Mouse (Mus musculus) ovary, adult 18-20 months (tissue): ENCODE data around the gene Fdxr.
A peak's percentile ranks its signal among the peaks of the same experiment; 100 is the strongest.

Experiments
- DNase-seq: peaks from one replicate; pipeline ENCODE4 v3.0.0; 2022; ENCODE audit warnings: low spot score, mixed read lengths

Gene Fdxr

DNA sequence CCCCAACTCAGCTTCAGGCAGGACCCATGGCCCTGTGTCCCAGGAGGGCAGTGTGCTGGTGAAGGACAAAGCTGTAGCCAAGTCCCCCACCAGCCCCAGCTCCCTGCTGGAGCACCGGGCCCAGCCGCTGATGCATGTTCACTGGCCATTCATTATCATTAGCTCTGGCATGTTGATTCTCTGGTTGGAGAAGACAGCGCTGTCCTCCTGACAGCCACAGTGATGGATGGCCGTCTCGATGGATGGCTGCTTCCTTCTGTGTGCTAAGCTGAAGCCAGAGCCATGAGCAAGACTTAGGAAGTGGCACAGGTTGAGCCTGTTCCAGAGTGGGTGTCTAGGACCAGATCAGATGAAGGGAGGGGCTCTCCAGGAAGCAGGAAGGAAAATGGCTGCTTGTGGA, 40.3 kb downstream of the Fdxr start:
- DNase-seq = no peak

GRCm38 (mm10) chr11:115234320-115235044, 42.4 kb downstream of the Fdxr start:
- DNase-seq = peak; percentile 46

DNA sequence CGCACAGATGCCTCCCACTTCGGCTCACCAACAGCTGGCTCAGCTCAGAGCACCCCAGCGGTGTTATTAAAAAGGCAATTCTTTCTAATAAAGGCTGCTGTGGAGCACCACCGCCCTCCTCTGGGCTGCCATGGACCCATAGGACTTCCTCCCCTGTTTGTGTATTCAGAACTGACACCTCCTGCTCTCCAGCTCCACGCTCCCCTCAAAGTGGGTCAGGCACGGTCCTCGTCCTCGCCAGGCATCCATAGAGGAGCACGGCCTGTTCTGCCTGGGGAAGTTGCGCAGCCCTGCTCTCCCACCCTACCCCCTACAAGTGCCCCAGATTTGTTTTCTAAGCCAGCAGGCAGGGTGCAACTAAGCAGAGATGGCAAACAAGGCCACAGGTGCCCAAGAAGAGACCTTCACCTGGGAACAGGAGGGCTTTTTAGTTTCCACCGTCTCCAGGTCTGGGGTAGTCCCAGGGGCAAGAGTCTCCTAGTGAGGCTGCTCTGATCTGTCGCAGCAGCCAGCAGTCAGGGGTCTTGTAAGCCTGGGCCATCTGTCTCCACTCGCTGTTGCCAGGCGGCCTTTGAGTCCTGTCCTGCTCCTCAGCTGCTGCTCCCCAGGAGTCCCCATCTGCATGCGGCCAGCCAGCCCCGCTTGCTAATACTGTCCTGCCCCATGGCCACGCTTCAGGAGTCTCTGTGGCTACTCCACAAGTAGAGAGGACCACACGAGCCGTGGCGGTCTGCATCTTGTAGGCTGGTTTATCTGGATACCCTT, 43.1 kb downstream of the Fdxr start:
- DNase-seq = no peak

DNA sequence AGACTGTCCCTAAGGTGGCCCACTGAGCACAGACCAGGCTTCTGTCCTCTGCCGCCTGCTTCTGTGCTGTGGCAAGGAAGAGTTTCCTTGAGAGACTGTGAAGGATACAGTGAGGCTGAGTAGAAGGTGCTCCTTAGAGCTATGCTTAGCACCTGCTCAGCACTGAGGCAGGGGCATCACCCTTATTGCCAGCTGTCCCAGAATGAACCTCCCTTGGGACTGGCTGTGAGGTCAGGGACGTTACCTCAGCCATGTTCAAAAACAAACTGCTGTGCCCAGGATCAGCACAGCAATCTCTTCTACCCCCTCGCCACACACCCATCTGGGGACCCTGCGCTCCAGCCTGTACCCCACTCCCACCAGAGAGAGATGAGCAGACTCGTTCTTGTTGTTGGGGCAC, 44.0 kb downstream of the Fdxr start:
- no peak for DNase-seq

- no peak for DNase-seq
Observed at GRCm38 (mm10) chr11:115231924-115232323, 44.9 kb downstream of the Fdxr start.

DNA sequence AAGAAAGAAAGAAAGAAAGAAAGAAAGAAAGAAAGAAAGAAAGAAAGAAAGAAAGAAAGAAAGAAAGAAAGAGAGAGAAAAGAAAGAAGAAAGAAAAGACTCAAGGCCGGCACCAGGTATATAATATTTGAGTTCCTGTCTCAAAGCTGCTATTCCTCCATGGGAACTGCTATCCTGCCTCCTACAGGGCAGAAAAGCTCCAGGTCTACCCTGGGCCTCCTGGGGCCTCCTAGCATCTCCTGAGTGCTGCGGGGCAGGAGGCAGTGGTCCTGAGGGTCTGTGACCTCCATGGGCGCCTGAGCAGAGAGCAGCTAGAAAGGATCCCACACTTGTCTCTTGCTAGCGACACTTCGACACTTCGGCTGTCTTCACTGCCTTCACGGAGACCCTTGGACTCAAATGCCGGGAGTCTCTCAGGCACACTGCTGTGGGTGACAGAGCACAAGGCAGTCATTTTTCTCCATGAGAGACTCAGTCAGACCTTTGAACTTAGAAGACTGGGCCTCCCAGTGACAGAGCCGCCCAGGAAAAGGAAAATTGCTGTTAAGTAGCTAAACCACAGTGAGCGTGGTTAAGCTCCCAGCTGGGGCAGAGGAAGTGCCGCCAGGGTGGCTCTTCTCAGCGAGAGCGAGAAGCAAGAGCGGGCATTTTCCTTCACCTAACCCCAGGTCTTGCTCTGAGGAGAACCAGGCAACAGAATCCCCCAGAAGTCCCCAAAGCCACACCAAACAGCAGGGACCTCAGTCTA, 45.5 kb downstream of the Fdxr start:
- DNase-seq = no peak

- no peak for DNase-seq
Observed at GRCm38 (mm10) chr11:115229021-115229930, 47.6 kb downstream of the Fdxr start.

GRCm38 (mm10) chr11:115228430-115228829, 48.4 kb downstream of the Fdxr start:
- DNase-seq = no peak

DNA sequence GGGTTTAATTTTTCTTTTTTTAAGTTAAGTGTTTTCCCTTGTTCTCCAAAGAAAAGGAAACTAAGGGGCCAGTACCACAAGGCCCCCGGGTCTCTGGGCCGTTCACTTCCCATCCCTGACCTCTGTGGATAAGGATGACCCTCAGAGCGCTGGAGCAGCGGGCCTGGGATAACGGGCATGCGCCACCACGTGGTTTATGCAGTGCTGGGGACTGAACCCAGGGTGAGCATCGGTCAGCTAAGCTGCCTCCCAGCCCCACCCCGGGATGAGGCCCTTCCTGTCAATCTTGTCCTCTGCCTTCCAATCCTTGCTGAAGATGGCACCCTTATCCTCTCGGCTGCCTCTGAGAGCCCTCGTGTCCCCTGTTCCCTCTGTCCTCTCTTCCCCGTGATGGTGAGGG, 49.2 kb downstream of the Fdxr start:
- no peak for DNase-seq

GRCm38 (mm10) chr11:115226811-115227491, 49.9 kb downstream of the Fdxr start:
- no peak for DNase-seq

DNA sequence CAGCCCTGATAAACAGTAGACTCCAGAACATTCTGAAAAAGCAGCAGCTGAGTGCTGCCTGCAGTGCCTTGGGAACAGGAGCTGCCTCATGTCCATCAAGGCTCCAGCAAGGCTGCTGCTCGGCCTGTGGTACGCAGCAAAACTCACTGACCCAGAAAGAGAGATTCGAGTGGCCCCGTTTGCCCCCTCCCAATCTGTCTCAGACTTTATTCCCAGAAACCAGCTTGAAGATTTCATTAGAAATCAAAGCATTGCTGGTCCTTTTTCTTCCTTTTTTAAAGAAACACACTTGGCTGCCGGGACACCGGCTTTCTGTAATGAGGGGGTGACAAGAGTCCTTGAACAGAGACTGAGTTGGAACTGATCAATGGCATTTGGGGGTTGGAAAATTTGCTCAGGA, 51.5 kb downstream of the Fdxr start:
- no peak for DNase-seq

DNA sequence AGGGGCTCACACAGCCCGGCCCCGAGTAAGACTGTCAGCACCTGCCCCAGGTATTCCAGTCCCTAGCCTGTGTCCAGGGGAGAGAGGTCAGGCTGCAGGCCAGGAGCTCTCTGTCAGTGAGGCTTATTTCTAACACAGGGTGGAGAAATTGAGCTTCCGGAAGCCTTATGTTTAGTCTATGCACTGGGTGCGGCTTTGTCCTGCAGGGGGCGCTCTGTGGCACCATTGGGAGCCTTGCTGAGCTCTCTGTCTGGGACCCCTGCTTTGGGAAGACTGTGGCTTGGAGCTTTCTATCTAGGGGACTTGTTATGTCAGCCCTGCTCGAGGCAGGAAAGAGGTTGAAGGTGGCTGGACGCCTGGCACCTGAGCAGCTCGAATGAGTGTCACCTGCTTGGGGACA, 52.0 kb downstream of the Fdxr start:
- DNase-seq = no peak

- peak; percentile 20 for DNase-seq
Observed at GRCm38 (mm10) chr11:115223877-115224276, 53.0 kb downstream of the Fdxr start.

- DNase-seq = no peak
Observed at GRCm38 (mm10) chr11:115223451-115223850, 53.4 kb downstream of the Fdxr start.

GRCm38 (mm10) chr11:115222570-115222969, 54.3 kb downstream of the Fdxr start:
- no peak for DNase-seq

DNA sequence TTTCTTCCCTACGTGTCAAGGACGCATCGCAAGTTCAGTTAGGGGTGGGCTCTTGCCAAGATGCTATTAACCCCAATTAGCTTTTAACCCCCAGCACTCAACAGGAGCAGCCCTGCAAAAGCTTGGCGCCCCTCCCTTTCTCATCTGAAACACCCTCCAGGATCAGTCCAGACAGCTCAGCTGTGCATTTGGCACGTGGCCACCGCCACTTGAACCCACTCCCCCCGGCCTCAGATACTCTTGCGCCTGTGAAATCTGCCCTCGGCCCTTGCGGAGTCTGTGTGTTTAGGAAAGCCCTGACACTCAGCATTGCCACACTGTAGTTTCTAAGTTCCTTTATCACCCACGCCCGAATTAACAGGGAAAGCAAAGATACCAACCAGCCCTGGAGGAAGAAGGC, 54.8 kb downstream of the Fdxr start:
- no peak for DNase-seq

DNA sequence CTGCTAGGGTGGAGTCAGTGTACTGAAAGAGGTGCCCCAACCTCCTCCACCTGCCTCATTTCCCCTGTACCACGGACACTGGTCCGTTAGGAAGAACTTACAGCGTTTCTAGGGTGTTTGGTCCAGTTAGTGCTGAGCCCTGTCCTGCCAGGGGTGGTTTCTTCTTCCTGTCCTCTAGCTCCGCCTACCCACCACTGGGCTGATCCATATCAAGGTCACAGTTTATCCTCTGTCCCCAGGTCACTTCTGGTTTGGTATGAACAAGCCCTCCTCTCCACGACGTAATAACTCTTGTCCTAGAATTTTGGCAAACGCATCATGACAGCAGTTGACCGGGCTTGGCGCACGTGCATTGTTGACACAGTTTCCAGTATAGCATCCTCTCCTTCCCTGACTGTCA, 57.2 kb downstream of the Fdxr start:
- DNase-seq = no peak

DNA sequence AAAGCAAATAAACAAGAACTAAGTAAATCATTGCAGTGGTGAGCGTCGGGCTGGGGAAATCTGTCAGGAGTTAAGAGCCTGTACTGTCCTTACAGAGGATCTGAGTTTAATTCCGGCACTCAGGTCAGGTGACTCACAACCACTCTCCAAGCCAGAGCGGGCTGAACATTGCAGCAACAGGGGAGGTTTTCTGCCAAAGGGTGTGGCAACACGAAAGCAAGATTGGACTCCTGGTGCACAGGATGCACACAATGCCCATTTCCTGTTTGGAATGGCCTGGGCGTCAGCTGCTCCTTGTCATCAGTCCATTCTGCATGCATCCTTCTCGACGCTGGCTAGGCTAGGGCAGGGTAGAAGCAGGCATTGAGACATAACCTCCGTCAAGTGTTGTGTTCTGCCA, 57.6 kb downstream of the Fdxr start:
- DNase-seq = no peak
